In the genomic region with DNA sequence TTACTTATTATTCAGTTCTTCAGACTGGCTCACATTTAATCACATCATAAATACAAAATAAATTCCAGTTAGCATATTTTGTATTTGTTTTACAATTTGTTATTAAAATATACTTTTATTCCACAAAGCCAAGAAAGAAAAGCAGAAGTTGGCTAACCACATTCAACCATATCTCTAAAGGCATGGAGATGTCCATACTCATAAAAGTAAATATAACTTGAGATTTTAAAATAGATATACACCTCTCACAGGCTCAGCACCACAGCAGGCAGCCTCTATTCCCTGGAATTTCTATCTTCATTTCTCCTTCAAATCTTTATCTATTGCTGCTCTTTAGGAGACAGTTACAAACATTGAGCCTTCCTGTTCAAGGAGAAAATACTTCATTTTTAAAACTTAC, we compare ENCODE assay signal across 28 mouse cellular contexts.
"Had no signal": no experiment of that assay in that cellular context is flagged by ENCODE, and none has a peak within 500 bp of the region (broad histone marks: within the 10 kb centered on the region; RNA-seq: fewer than 3 reads in every experiment).

No protein-coding gene starts in this region.

- H3K27ac ChIP-seq: embryonic facial prominence, embryonic 10.5 days; embryonic facial prominence, embryonic 12.5 days; embryonic facial prominence, embryonic 13.5 days; embryonic facial prominence, embryonic 15.5 days; forebrain, embryonic 10.5 days; forebrain, embryonic 12.5 days; forebrain, embryonic 13.5 days; forebrain, embryonic 15.5 days; gastrocnemius, adult 2 months; heart, adult 2 months had no signal

- DNase-seq: cerebellum, adult 8-10 months; cerebellum, adult 9-10 months; cerebellum, adult 9-11 months; cerebellum, postnatal 10 days; cerebellum, postnatal 14 days; cerebellum, postnatal 25 days; cerebellum, postnatal 36 days; embryo, embryonic 11 days; forebrain, postnatal 0 days; gastrocnemius, adult 2 months; gastrocnemius, postnatal 10 days; gastrocnemius, postnatal 14 days; gastrocnemius, postnatal 25 days; gastrocnemius, postnatal 36 days; heart, adult 11 months; heart, adult 18-20 months; heart, adult 2 months had no signal

- H3K4me1 ChIP-seq: embryonic facial prominence, embryonic 10.5 days; embryonic facial prominence, embryonic 12.5 days; embryonic facial prominence, embryonic 13.5 days; embryonic facial prominence, embryonic 15.5 days; forebrain, embryonic 10.5 days; forebrain, embryonic 12.5 days; forebrain, embryonic 13.5 days; forebrain, embryonic 15.5 days had no signal

- H3K4me3 ChIP-seq: embryonic facial prominence, embryonic 10.5 days; embryonic facial prominence, embryonic 12.5 days; embryonic facial prominence, embryonic 13.5 days; embryonic facial prominence, embryonic 15.5 days; erythroblast, embryonic 14.5 days; forebrain, embryonic 10.5 days; forebrain, embryonic 12.5 days; forebrain, embryonic 13.5 days; forebrain, embryonic 15.5 days; gastrocnemius, adult 2 months; heart, adult 2 months had no signal

- ATAC-seq: forebrain, embryonic 13.5 days; forebrain, embryonic 14.5 days; forebrain, embryonic 15.5 days; forebrain, embryonic 16.5 days; forebrain, postnatal 0 days had no signal

- H3K9me3 ChIP-seq: embryonic facial prominence, embryonic 10.5 days; embryonic facial prominence, embryonic 12.5 days; embryonic facial prominence, embryonic 13.5 days; embryonic facial prominence, embryonic 15.5 days; forebrain, embryonic 10.5 days; forebrain, embryonic 12.5 days; forebrain, embryonic 13.5 days; forebrain, embryonic 15.5 days had no signal

- H3K9ac ChIP-seq: embryonic facial prominence, embryonic 12.5 days; embryonic facial prominence, embryonic 13.5 days; embryonic facial prominence, embryonic 15.5 days; forebrain, embryonic 12.5 days; forebrain, embryonic 13.5 days; forebrain, embryonic 15.5 days; forebrain, postnatal 0 days had no signal

- H3K27me3 ChIP-seq: embryonic facial prominence, embryonic 12.5 days; embryonic facial prominence, embryonic 13.5 days; embryonic facial prominence, embryonic 15.5 days; forebrain, embryonic 12.5 days; forebrain, embryonic 13.5 days; forebrain, embryonic 15.5 days had no signal

- H3K36me3 ChIP-seq: embryonic facial prominence, embryonic 10.5 days; embryonic facial prominence, embryonic 12.5 days; embryonic facial prominence, embryonic 13.5 days; embryonic facial prominence, embryonic 15.5 days; forebrain, embryonic 10.5 days; forebrain, embryonic 12.5 days; forebrain, embryonic 15.5 days had no signal
